Mouse (Mus musculus) heart, adult 2 months (tissue): Measurements from ENCODE around the gene Nuak1.

Experiments used
- CTCF ChIP-seq: fragments of 200-600 bp; IDR thresholded peaks from 2 replicates; pipeline ENCODE4 v1.8.1; 2022; ENCODE audit warnings: antibody characterized with exemption, mild to moderate bottlenecking, moderate library complexity
- POLR2A ChIP-seq: fragments of 200-500 bp; IDR thresholded peaks from 2 replicates; pipeline ENCODE4 v1.6.1; 2011; ENCODE audit warnings: mild to moderate bottlenecking, low read depth, low read length, control low read depth; ENCODE audit not compliant: insufficient read depth

GRCm38 (mm10) chr10:84477613-84478076, 37.2 kb upstream of the Nuak1 start:
- TF ChIP-seq CTCF = no peak
- TF ChIP-seq POLR2A = no peak
